Mouse (Mus musculus): ENCODE results near the gene Foxf2.
A peak's percentile ranks its signal among the peaks of the same experiment; 100 is the strongest.

The Foxf2 gene

DNA sequence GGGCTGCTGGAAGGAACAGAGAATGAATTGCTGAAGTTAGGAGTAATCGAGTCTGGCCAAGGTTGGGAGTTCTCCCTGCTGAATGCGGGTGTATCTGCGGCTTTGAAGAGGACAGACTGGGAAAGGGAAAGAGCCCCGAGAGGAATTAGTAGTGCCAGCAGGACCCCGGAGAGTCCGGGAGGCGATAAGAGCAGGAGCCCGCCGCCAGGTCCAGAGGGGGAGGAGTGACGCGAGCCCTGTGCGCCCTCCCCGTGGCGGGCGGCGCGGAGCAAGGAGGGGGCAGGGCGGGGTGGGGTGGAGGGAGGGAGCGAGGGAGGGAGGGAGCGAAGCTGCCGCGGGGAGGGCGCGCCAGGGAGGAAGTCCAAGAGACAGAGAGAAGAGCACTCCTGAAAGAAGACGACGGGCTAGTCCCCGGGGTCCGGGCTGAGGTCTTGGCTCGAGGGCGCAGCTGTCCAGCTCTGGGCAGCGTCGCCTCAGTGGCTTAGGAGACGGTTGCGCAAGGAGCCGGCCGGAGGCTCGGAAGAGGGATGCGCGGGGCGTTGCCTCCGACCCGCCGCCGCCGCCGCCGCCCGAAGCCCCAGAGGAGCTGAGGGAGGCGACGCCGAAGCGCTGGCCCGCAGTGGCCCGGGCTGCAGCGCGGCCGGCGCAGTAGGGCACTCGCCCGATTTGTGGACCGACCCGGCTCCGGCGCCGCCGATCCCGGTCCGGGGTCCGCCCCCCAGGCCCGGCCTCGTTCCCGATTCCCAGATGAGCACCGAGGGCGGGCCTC lies at the start of gene Foxf2:
Gene Foxf2, plus strand, starts transcription at position 484 of the 769 bp plus-strand sequence.
- DNase-seq, result peak; percentile 70

DNA sequence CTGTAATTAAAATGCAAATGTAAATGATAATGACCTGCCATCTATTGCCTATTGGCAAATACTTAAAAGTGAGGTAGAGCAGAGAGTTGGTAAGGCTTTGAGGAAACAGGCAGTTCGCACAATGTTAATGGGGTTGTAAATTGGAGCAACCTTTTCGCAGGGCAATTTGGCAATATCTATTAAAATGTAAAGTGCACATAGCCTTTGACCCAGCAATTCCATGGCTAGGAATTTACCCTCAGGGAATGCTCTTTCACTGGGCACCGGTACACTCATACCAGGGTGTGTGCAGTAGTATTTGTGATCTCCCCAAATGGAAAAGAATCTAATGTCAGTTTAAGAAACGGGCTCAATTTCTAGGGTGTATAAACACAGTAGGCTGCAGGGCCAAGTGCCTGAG lies 48.9 kb upstream of the Foxf2 start:
- no peak for DNase-seq

DNA sequence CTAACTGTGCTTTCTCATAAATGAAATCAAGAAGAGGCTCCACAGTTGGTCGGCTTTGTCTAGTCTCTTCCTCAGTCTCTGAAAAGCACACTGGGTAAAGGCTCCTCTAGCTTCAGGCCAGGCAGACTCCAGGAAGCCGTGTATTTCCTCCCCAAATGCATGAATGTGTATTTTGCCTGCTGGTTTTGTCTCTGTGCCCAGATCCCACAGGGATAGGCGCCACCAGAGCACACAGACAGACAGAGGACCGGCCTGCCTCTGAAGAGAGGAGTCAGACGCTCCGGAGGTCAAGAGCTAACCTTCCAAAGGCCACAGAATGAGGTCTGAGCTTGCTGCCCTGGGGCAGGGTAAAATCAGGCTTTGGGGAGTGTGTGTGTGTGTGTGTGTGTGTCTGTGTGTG lies 48.0 kb upstream of the Foxf2 start:
- peak; percentile 32 for DNase-seq

DNA sequence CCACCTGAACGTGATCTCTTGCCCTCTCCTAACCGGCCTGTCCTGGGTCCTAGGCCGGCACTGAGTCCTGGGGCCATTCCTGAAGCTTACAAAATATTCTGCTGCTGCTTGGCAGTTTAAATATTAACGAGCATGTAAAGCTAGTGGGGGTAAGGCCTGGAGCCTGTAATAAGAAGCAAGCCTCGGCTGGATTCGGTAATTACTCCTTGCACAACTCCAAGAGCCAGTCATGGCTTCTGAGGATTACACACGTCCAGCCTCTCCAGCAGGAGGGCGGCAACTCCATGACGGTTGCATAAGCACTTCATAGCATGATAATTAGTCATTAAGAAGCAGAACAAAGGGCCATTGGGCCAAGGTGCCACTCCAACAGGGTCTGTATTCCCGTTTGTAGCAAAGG lies 47.2 kb upstream of the Foxf2 start:
- peak; percentile 46 for DNase-seq

DNA sequence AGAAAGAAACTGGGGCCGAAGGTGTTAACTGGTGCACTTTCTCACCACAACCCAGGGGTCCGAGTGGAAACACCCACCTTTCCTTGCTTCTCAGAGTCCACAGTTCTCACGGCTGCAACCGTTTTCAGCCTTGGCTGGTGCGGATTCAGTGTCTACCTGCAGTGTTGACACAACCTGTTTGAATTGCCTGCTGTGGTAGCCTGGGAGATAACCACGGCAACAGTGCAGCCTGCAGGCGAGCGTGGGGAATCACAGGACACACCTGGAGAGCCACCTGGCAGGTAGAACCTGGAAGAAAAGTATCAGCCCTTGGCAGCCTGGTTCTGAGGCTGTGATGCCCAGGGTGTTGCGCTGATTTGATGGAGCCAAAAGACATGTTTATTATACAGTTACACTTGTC lies 45.8 kb upstream of the Foxf2 start:
- DNase-seq, result peak; percentile 55

DNA sequence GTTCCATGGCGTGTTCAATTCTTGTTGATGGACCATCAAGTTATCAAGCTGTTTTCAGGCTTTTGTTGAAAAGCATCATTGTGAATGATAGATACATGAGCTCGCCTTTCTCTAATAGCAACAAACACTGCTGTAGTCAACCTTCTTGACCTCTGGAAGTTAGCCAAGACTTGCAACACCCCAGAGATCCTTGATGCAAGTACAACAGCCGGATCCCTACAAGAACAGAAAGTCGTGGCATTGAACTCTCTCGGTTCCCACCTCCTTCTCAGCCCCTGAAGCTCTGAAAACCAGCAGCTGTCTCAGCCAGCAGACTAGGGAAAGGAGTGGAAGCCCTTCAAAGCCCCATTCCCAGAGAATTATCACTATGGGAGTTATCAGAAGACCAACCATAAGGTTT lies 38.3 kb upstream of the Foxf2 start:
- peak; percentile 66 for DNase-seq

DNA sequence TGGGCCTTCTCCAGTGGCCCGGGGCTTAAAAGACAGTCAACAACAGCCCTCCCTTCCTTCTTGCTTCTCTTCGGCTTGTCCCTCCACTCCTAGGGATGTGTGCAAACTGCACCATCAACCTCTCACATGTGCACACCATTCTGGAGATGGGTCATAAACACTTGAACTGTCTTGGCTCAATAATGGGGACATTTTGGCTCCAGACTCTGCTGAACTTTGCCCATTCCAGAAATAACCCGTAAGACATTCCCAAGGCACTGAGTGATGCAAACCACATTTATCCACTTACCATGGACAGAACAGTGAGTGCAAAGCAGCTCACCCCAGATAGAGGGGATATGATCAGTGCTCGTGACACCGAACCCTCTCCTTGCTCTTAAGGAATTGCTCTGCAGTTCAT lies 26.0 kb upstream of the Foxf2 start:
- peak; percentile 42 for DNase-seq

DNA sequence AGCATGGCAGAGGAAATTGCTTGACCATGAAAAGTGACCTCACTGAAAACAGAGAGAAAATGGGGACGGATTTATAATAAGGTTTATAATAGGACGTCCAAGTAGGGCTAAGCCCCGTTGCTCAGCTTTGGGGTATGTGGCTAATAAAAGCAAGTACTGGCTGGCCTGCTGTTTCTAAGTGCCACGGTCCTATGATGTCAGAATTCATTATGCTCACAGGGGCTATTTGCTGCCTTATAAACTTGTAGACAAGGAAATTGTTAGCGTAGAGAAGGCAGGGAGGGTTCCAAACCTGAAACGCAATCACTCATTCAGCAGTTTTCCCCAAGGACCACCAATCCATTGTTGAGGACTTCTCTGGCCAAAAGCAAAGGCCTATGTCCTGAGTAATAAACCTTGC lies 21.7 kb upstream of the Foxf2 start:
- DNase-seq, result no peak

DNA sequence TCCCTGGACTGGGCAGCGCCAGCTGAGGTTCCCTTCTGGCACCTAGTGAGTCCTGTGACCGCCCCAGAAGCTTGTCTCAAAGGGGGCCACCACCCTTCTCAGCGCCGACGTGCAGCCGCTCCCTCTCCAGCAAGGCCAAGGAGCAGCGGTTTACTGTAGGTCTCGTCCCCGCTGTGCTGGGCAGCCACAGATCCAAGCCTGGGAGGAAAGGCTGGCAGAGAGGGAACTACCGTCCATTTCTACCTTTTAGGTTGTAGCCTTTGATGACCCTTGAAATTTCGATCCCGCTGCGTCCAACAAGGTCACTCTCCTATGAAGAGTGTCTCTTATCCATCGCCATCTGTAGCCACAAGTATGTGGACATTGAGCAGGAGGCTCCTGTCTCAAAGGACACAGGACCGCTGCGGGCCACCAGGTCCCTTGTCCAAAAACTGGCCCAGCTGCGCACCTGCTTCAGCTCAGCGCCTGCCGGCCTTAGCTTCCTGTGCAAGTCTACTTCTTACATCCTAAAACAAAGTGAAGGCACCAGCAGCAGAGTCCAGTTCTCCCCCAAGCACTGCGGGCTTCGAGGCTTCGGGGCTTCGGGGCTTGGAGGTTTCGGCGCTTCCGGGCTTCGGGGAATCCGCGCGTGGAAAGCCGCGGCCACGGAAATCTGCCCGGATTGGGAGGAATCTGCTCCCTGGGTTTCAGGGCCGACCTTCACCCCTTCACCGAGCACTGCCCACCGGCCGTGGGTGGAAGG lies 10.7 kb upstream of the Foxf2 start:
- DNase-seq, result no peak

DNA sequence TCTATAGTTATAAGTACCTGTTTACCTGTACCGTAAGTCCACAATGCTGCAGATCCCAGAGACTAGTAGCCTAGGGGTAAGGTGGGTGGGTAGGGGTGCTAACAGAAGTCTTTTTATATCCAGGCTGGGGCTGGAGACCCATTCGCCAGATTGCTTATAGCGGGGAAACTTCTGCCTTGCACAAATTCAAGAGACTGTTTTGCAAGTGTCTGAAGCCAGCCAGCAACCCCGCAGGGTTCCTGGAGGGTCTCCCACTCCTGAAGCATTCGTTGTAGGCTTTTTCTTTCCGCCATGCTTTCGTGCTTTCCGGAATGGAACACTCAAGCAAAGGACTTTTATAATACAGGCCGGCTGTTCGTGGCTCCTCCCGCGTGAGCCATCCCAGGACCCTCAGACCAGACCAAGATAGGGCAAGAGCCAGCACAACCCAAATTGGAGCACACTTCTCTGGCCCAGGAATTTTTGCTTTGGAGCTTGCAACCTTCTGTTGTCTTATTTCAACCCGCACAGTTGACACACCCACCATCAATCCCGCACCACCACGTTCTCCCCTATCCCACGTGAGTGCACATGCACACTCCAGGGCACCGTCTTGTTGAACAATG lies 10.0 kb upstream of the Foxf2 start:
- DNase-seq, result no peak

DNA sequence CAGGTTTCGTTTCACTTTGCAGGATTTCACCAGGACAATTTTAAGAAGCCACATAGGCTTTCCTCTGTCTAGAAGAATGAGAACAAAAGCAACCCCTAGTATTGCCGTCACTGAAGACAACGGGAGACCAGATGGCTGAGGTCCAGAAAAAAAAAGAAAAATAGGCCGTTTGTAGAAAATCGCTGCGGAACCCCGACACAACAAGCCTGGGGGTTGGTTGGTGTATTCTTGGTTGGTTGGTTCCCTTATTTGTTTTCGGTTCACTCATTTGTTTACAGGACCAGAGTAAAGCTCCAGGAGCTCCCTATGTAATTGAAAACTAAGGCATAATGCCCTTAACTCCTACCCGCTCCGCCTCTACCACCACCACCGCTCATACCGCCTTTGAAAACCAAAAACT lies 7.6 kb upstream of the Foxf2 start:
- no peak for DNase-seq

DNA sequence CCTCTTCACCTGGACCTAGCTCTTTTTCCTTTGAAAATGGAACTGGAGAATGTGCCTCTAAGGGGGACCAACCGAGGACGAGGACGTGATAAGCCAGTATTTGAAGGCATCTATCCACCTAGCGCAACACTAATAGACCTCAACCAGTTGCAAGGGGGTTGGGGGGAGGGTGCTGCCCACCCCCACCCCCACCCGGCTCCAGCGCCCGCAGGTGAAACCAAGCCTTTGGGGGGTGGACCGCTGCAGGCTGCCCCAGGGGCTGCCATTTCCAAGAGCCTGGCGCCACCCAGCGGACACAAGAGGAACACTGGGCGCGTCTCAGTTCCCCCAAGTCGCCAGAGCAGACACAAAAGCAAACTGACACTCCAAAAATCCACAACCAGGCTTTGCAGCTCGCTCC lies 7.2 kb upstream of the Foxf2 start:
- peak; percentile 83 for DNase-seq

DNA sequence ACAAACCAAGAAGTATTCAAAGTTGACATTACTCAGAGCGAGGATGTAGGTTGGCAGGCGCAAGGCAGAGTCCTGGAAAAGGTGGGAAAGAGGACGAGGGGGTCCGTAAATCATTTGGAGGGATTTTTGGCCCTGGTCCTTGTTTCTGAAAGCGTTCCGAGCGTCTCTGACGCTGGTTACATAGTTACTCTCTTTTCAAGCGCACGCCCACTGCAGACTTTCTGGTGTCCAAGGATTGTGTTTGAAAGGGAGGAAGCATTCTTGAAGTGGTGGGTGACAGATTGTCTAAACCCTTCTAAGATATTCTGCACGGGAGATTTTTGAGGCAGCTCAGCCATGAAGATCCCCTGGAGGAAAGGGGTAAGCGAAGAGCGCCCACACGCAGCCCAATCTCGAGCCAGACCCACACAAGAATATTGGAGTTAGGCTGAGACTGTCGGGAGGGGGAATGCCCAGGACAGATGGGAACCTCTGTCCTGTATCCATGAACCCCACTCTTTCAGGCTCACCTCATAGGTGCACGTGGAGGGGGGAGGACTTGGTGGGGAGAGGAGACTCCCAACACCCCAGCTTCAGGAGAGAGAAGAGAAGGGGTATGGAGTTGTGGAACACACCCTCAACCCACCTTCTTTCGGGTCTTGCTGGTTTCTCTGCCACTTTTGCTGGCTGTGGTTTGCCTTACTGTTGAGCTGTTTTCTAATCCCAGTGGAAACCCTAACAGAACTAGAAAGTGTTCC lies 6.5 kb upstream of the Foxf2 start:
- DNase-seq, result peak; percentile 34

DNA sequence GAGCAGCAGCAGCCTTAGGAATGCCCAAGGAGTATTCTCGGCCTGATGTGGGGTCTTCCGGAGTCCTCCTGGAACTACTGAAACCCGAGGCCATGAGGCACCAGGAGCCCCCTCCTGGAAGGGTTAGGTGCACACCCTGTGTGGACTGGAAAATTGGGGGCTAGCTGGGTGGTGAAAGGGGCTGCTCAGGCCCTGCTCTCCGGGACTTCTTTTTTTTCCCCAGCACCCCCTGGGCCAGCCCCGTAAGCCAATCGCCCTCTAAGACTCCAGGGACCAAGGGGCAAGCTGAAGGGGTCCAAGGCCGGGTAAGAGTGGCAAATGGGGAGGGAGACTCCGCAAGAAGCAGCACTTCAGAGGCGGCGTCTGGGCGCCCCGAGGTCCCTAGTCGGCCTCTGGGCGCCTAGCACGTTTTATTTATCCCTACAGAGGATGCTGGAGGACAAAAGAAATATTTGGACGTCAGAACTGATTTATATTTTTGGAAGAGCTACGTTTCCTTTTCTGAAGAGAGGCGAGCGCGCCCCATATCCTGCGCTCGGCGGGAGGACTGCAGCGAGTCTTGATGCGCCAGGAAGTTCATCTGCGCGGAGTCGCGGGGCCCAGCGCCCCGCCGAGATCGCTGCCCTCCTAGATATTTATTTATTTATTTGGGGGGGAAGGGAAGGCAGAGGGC lies 5.7 kb upstream of the Foxf2 start:
- no peak for DNase-seq

DNA sequence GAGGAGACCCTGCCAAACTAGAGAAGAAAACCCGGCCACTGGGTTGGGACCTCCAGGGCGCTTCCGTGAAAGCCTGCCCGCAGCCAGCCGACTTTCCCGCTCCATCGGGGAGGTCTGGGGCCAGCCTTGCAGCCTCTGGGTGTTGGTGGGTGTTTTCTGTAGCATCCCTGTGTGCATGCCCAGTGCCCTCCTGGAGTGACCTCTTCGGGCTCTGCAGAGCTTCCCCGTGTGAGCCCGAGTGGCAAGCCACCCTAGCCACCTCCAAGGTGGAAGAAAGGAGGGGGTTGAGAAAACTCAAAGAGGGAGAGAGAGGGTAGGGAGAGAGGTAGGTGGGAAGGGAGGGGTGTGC lies 5.1 kb upstream of the Foxf2 start:
- DNase-seq, result no peak

DNA sequence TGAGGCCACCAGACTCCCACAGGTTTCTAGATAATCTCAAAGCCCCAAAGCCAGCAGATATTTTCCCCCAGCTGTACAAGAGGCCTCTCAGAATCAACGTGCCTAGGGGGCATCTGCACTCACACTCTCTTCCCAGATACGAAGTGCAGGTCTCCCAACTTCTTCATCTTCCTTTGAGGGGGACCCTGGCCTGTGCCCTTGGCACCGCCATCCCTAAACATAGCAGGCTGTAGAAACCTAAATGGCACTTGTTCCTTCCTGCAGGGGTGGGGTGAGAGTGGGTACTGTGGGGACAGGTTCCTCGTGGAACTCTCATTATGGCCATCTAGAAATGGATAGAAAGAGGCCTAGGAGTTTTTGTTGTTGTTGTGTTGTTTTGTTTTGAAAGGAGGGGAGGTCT lies 4.7 kb upstream of the Foxf2 start:
- no peak for DNase-seq

DNA sequence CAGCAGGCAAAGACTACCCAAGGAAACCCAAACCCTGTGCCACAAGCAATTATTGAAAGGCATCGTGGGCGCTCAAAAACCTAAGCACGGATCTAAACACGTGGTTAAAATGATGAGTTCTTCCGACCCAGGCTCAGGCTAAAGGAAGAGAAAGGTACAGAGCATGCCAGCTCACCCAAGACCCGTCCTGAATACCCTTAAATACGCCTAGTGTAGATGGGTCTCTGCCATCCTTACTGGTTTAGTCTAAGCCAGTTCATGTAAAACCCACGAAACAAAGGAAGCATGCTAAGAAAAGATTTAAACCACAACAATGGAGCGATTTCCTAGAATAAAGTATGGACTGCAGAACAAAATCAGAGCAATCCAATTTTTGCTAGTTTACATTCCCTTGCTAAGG lies 3.9 kb upstream of the Foxf2 start:
- DNase-seq, result no peak

DNA sequence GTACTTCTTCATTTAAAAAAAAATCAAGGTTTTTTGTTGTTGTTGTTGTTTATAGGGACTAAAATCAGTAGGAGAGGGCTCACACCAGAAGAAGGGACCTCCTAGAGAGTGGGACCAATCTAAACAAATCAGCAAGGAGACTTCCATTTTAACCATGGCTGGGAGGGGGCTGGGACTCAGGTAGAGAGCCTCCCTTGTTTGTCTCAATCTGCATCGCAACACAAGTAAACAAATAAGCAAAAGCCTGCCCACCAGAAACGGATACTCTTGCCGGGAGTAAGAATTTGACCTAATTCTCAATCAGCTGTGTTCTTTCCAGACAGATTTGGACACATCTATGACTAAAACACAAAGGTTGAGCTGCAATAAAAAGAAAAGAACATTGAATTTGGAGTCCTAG lies 3.2 kb upstream of the Foxf2 start:
- no peak for DNase-seq

DNA sequence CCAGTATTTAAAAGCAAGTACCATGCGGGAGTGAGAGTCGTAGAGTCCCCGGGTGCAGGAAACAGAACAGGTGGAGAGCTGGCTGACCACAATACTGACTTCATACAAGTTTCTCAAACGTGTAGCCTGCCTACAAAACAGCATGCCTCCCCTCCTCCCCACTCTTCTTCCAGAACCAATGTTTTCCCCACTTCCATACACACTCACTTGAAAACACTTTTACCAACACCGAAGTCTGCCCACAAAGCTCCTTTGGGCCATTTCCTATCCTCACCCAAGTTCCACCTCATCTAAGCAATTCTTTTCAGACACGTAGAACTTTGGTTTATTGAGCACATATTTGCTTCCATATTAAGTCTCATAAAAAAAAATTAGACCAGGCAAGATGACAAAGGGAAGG lies 2.3 kb upstream of the Foxf2 start:
- DNase-seq, result no peak

DNA sequence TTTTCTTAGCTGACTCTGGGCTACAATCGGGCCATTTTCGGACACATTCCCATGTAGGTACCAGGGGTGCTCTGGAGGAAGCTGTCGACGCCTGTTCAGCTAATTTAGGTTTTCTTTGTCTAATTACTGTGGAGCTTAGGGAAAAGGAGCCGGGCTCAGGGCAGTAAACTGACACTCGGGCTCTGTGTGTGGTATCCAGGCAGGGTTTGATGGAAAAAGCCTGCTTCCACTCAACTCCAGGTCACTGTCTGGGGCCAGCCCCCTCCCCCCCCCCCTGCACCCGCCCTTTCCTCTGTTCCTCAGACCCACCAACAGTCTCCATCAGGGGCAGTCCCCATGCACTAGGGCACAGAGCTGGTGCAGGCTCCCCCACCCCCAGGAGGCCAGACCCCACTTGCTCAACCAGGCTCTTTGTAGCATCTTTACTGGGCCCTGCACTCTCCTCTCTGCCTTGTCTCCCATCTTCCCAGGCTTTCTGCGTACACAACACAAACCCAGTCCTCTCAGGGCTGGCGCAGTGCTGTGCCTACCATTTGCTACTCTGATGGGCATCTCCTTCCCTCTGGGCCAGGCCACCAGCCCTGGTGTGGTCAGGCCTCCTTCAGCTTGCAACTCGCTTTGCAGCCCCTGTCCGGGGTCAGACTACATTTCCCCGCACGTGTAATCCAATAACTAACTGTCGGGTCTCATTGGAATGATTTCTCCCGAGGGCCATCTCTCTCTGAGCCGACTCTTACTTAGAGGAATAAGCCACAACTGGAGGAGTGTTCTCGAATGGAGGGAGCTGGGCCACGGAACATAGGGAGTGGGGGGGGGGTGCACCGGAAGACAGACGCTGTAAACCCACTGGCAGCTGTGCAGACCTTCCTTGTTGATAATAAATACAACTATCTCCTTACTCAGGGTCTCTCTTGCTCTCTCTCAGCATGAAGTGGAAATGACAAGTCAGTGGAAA lies 1.4 kb upstream of the Foxf2 start:
- no peak for DNase-seq

DNA sequence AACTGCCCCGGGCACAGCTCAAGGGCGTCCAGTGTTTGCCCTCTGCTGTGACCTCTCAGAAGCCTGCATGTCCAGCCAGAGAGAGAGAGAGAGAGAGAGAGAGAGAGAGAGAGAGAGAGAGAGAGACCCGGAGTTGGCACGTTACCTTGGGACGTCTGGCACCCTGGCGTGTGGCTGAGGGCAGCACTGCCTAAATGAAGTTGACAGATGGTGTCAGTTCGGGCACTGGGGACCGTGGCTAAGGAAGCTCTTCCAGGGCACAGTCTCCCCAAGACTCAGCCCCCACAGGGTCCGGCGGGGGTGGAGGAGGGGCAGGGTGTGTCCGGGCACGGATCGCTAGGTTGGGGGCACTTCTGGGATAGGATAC lies 667 bp upstream of the Foxf2 start:
- no peak for DNase-seq

Data from lung, postnatal 14 days (tissue).